Mouse (Mus musculus): Measurements from ENCODE around the gene Apoc2.

- TF ChIP-seq CTCF (IDR thresholded peaks at IDR 0.05; ENCODE audit: low read depth) = no peak
- TF ChIP-seq EP300 (IDR thresholded peaks at IDR 0.05; ENCODE audit: low read depth) = no peak
Observed at GRCm38 (mm10) chr7:19622241-19622640, 55.5 kb downstream of the Apoc2 start.

All from heart, postnatal 0 days (tissue).